Comparison of ENCODE assay signal across 9 mouse cellular contexts in genomic region chr3:145951287-145952165, GRCm38 (mm10). TPM values are rescaled to one million over a fixed set of nuclear protein-coding genes. Genes with fewer than 3 reads are reported as not detected.
A peak's percentile ranks its signal among the peaks of the same experiment; 100 is the strongest.
DNase-seq lines count a peak whose midpoint lies in the region; ATAC-seq lines count a peak whose summit lies in the region.
"Had no signal": no experiment of that assay in that cellular context is flagged by ENCODE, and none has a peak within 500 bp of the region (broad histone marks: within the 10 kb centered on the region; RNA-seq: fewer than 3 reads in every experiment).

No protein-coding gene starts in this region.

- no peaks in the 10 kb centered on the region for H3K36me3 ChIP-seq in midbrain, embryonic 11.5 days (ENCODE audit: control insufficient read depth, insufficient read depth, low read length)
- no peaks in the 10 kb centered on the region for H3K36me3 ChIP-seq in midbrain, embryonic 16.5 days (ENCODE audit: control insufficient read depth, insufficient read depth, low read length)
- no peaks in the 10 kb centered on the region for H3K36me3 ChIP-seq in splenic B cell, adult 2 months (ENCODE audit: control insufficient read depth, insufficient read depth, low read length, poor library complexity, severe bottlenecking)
- H3K36me3 ChIP-seq in hindbrain, embryonic 13.5 days: no peaks in the 10 kb centered on the region

- peak; percentile 10; the same call in 1 of the 2 replicates for ATAC-seq in midbrain, embryonic 11.5 days (ENCODE audit: low FRiP score)
- no peak for ATAC-seq in midbrain, embryonic 16.5 days
- ATAC-seq in hindbrain, embryonic 13.5 days (ENCODE audit: low FRiP score): no peak

- no peaks in the 10 kb centered on the region for H3K9me3 ChIP-seq in midbrain, embryonic 11.5 days (ENCODE audit: control insufficient read depth, low read length)
- H3K9me3 ChIP-seq in midbrain, embryonic 16.5 days (replicated peaks; ENCODE audit: control insufficient read depth, low read length, poor library complexity, severe bottlenecking): no peaks in the 10 kb centered on the region
- H3K9me3 ChIP-seq in hindbrain, embryonic 13.5 days: no peaks in the 10 kb centered on the region
- H3K9me3 ChIP-seq: megakaryocyte, embryonic 14.5 days had no signal

- no peak overlapping the region for H3K4me2 ChIP-seq in midbrain, embryonic 11.5 days
- no peak overlapping the region for H3K4me2 ChIP-seq in midbrain, embryonic 16.5 days (ENCODE audit: low read length)
- no peak overlapping the region for H3K4me2 ChIP-seq in hindbrain, embryonic 13.5 days

- no peak overlapping the region for H3K27ac ChIP-seq in midbrain, embryonic 11.5 days (ENCODE audit: low read depth, low read length)
- no peak overlapping the region for H3K27ac ChIP-seq in midbrain, embryonic 16.5 days (ENCODE audit: low read length)
- no peak overlapping the region for H3K27ac ChIP-seq in hindbrain, embryonic 13.5 days

- intact Hi-C loops in heart, postnatal 14 days (cut with DNase I): loop anchor here (5.0 kb wide), 2 partner anchors 36 to 106 kb away; partner anchors contain the start of gene Syde2

- H3K27me3 ChIP-seq in midbrain, embryonic 11.5 days (ENCODE audit: control insufficient read depth, insufficient read depth, low read length): no peaks in the 10 kb centered on the region; the same call in 1 of the 2 replicates
- no peaks in the 10 kb centered on the region for H3K27me3 ChIP-seq in midbrain, embryonic 16.5 days (ENCODE audit: control insufficient read depth, insufficient read depth, low read depth, low read length)
- H3K27me3 ChIP-seq in splenic B cell, adult 2 months (ENCODE audit: control insufficient read depth, insufficient read depth, low read length, poor library complexity, severe bottlenecking): no peaks in the 10 kb centered on the region
- peaks cover 11% of the 10 kb centered on the region; the same call in 1 of the 2 replicates for H3K27me3 ChIP-seq in hindbrain, embryonic 13.5 days
- H3K27me3 ChIP-seq: megakaryocyte, embryonic 14.5 days had no signal

- no peak overlapping the region for H3K9ac ChIP-seq in midbrain, embryonic 11.5 days (ENCODE audit: low read length)
- H3K9ac ChIP-seq in midbrain, embryonic 16.5 days (ENCODE audit: low read depth, low read length): no peak overlapping the region
- H3K9ac ChIP-seq in hindbrain, embryonic 13.5 days: no peak overlapping the region

- no peak for DNase-seq in midbrain, embryonic 11.5 days (ENCODE audit: low spot score, missing footprints)
- DNase-seq in brain, adult 2 months (ENCODE audit: low read depth, low spot score): peak; percentile 62
- peak; percentile 31 to 51 for DNase-seq in heart, postnatal 14 days
- DNase-seq in splenic B cell, adult 2 months (ENCODE audit: low read depth, low spot score): peak; percentile 67
- no peak for DNase-seq in kidney, postnatal 10 days
- no peak for DNase-seq in urinary bladder, postnatal 25 days (ENCODE audit: low spot score)

- 77% methylated on average over 17 of the region's 17 CpGs for WGBS in midbrain, embryonic 11.5 days
- WGBS in midbrain, embryonic 16.5 days: 75% methylated on average over 17 of the region's 17 CpGs
- WGBS in hindbrain, embryonic 13.5 days: 71% methylated on average over 17 of the region's 17 CpGs

- H3K4me3 ChIP-seq in midbrain, embryonic 11.5 days (ENCODE audit: low read depth, low read length): no peak overlapping the region
- no peak overlapping the region for H3K4me3 ChIP-seq in midbrain, embryonic 16.5 days (ENCODE audit: low read depth, low read length)
- no peak overlapping the region for H3K4me3 ChIP-seq in hindbrain, embryonic 13.5 days

- peaks cover 3% of the 10 kb centered on the region; the same call in 1 of the 2 replicates for H3K4me1 ChIP-seq in midbrain, embryonic 11.5 days (ENCODE audit: control insufficient read depth, insufficient read depth, low read length)
- peaks cover 8% of the 10 kb centered on the region for H3K4me1 ChIP-seq in midbrain, embryonic 16.5 days (ENCODE audit: control insufficient read depth, insufficient read depth, low read length)
- H3K4me1 ChIP-seq in hindbrain, embryonic 13.5 days (replicated peaks): peaks cover 12% of the 10 kb centered on the region

RNA-seq across cellular contexts. Expression of gene 2410004B18Rik, which starts 13.7 kb away (rescaled TPM):
- 63.3 and 69.3 TPM in 2 replicates for polyA plus RNA-seq in midbrain, embryonic 11.5 days (2014; fragmentation: Nextera tagmentation; extraction: Ambion mirVana)
- polyA plus RNA-seq in midbrain, embryonic 16.5 days (2015; fragmentation: Nextera tagmentation; extraction: Ambion mirVana): 88.2 and 96.1 TPM in 2 replicates
- 10 to 100 TPM; 16.7 to 22.9 TPM for total RNA-seq in heart, postnatal 14 days (2021)
- 73.2 and 74.1 TPM in 2 replicates for polyA plus RNA-seq in hindbrain, embryonic 13.5 days (2015; fragmentation: Nextera tagmentation; extraction: Ambion mirVana)

RNA-seq across cellular contexts. Expression of gene Bcl10, which starts 28.9 kb away (rescaled TPM):
- polyA plus RNA-seq in midbrain, embryonic 11.5 days (2014; fragmentation: Nextera tagmentation; extraction: Ambion mirVana): 57.4 and 59.2 TPM in 2 replicates
- polyA plus RNA-seq in midbrain, embryonic 16.5 days (2015; fragmentation: Nextera tagmentation; extraction: Ambion mirVana): 30.2 and 32.6 TPM in 2 replicates
- total RNA-seq in heart, postnatal 14 days (2021): 10 to 100 TPM; 20.8 to 22.1 TPM
- polyA plus RNA-seq in hindbrain, embryonic 13.5 days (2015; fragmentation: Nextera tagmentation; extraction: Ambion mirVana): 38.4 and 40.9 TPM in 2 replicates

RNA-seq across cellular contexts. Expression of gene Syde2, which starts 36.1 kb away (rescaled TPM):
- 0.93 and 1.1 TPM in 2 replicates for polyA plus RNA-seq in midbrain, embryonic 11.5 days (2014; fragmentation: Nextera tagmentation; extraction: Ambion mirVana)
- 0.55 and 0.68 TPM in 2 replicates for polyA plus RNA-seq in midbrain, embryonic 16.5 days (2015; fragmentation: Nextera tagmentation; extraction: Ambion mirVana)
- 10 to 100 TPM; 21.5 to 25.4 TPM for total RNA-seq in heart, postnatal 14 days (2021)
- 0.31 and 0.36 TPM in 2 replicates for polyA plus RNA-seq in hindbrain, embryonic 13.5 days (2015; fragmentation: Nextera tagmentation; extraction: Ambion mirVana)

Comparison
In these comparisons a context has a peak if more than half of its experiments do, and no peak if none do; other contexts are left out.
1. DNase-seq: peak in brain, adult 2 months (single experiment), heart, postnatal 14 days (2 of 2) and splenic B cell, adult 2 months (single experiment); none in midbrain, embryonic 11.5 days (single experiment), kidney, postnatal 10 days (single experiment) and urinary bladder, postnatal 25 days (single experiment).